Mouse (Mus musculus) forebrain, embryonic 16.5 days (tissue): ENCODE measurements around the gene Fam210b. TPM values are rescaled to one million over a fixed set of nuclear protein-coding genes. Genes with fewer than 3 reads are reported as not detected.

Experiments used
- ATAC-seq: fragments of 200-750 bp; cut with Nextera tagmentation; 2 replicates; pipeline ENCODE4 v1.8.0; 2017; ENCODE audit warnings: mild to moderate bottlenecking, moderate library complexity
- H3K27ac ChIP-seq: fragments of 300-500 bp; sonication (generic); 2 replicates; pipeline ENCODE4 v1.5.1; 2014; ENCODE audit warnings: low read length, control low read depth
- H3K27me3 ChIP-seq: fragments of 300-500 bp; sonication (generic); replicated peaks from 2 replicates; pipeline ENCODE4 v1.6.1; 2014; ENCODE audit warnings: low read length; ENCODE audit not compliant: control insufficient read depth, insufficient read depth
- H3K36me3 ChIP-seq: fragments of 300-500 bp; sonication (generic); 2 replicates; pipeline ENCODE4 v1.6.1; 2014; ENCODE audit not compliant: control insufficient read depth, insufficient read depth
- H3K4me1 ChIP-seq: fragments of 300-500 bp; sonication (generic); replicated peaks from 2 replicates; pipeline ENCODE4 v1.6.1; 2014; ENCODE audit warnings: low read length; ENCODE audit not compliant: control insufficient read depth, insufficient read depth
- H3K4me2 ChIP-seq: fragments of 300-500 bp; sonication (generic); 2 replicates; pipeline ENCODE4 v1.6.1; 2014; ENCODE audit warnings: mild to moderate bottlenecking, low read length, control low read depth
- H3K4me3 ChIP-seq: fragments of 300-500 bp; sonication (generic); replicated peaks from 2 replicates; pipeline ENCODE4 v1.5.1; 2014; ENCODE audit warnings: mild to moderate bottlenecking, low read length, control low read depth
- H3K9ac ChIP-seq: fragments of 300-500 bp; sonication (generic); replicated peaks from 2 replicates; pipeline ENCODE4 v1.6.1; 2014; ENCODE audit warnings: low read depth, low read length, control low read depth
- H3K9me3 ChIP-seq: fragments of 300-500 bp; sonication (generic); 2 replicates; pipeline ENCODE4 v1.6.1; 2016; ENCODE audit warnings: low read length; ENCODE audit not compliant: control insufficient read depth
- WGBS: fragments of 180-500 bp; shearing (Covaris S2); extraction: QIAGEN DNeasy Blood & Tissue Kit; methylation state at CpG from one replicate; pipeline ENCODE4 v1.1.7; 2014; 5-methylcytosine and 5-hydroxymethylcytosine counted together
- polyA plus RNA-seq: library from polyadenylated mRNA; unstranded; fragments of >200 nt; fragmentation: Nextera tagmentation; extraction: Ambion mirVana; gene quantifications from 2 replicates; pipeline ENCODE4 v1.2.1, GENCODE M21; 2015

The Fam210b gene
- polyA plus RNA-seq, 1 experiment from 2014 or later: 77.9 TPM

DNA sequence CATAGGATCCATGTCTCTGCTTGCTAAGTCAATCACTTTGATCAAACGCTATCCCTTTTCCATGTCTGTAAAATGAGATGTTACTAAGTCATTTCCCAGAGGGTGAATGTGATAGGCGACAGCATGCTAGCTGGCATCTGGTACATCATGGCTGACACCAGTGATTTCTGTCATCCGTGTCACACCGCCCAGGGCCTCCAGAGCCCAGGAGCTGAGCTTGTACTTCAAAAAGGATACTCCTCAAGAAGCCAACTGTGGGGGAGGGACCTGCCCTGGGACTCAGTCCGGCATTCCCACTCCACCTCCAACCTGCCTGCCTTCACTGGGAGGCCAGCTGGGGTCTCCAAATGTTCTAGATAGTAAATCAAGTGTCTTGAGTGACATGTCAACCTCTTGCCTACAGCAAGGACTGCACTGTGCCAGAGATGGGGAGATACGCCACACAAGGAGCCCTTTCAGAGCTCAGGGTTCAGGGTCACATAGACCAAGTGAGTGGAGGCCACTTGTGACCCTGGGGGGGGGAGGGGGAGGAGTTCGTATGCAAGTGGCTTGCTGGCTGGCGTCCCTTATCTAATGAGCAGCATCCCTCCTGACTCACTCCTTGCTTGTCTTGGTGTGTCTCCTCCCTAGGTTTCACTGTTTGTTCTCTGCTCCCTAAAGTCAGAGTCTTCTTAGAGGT lies 1.7 kb downstream of the Fam210b start:
- ATAC-seq: no peak
- WGBS: 60% methylated on average over 8 of the region's 8 CpGs
- Histone ChIP-seq H3K27me3 (no peaks in the 10 kb centered on the region), H3K9ac (peak overlapping the region; percentile 79; the same call in 1 of the 2 replicates), H3K4me3 (peak overlapping the region; percentile 76), H3K36me3 (no peaks in the 10 kb centered on the region), H3K27ac (no peak overlapping the region; the same call in 1 of the 2 replicates), H3K4me1 (peaks cover 44% of the 10 kb centered on the region), H3K9me3 (no peaks in the 10 kb centered on the region), H3K4me2 (peak overlapping the region; percentile 96)

DNA sequence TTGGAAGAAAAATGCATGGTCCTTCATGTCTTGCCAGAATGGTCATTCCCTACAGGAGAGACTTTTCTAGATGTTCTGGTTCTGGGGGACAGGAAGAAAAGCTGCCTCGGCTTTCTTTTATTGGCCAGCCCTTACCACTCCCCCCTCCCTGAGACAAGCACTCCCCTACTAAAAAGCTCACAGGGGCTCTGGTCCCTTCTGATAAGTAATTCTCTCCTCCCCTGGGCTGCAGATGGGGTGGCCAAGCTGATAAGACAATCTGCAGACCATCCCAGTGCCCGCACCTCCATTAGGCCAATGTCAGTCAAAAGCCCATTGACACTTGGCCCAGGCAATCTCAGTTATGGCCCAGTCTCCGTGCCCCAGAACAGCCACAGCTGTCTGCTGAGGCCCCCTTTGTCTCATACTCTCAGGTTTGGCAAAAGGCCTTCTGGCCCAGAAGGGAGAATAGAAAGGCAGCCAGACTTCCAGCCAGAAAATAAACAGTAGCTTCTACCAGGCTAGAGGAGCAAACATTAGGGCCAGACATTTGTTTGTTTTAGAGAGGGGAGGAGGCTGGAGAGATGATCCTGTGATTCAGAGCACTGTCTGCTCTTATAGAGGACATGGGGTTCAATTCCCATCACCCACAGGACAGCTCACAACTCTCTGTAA lies 3.1 kb downstream of the Fam210b start:
- Histone ChIP-seq H3K9me3 (no peaks in the 10 kb centered on the region), H3K4me3 (peak overlapping the region; percentile 15; the same call in 1 of the 2 replicates), H3K9ac (peak overlapping the region; percentile 33; the same call in 1 of the 2 replicates), H3K4me1 (peaks cover 58% of the 10 kb centered on the region), H3K4me2 (peak overlapping the region; percentile 96), H3K27me3 (no peaks in the 10 kb centered on the region), H3K27ac (peak overlapping the region; percentile 64), H3K36me3 (no peaks in the 10 kb centered on the region)
- 36% methylated on average over 3 of the region's 3 CpGs for WGBS
- no peak for ATAC-seq

DNA sequence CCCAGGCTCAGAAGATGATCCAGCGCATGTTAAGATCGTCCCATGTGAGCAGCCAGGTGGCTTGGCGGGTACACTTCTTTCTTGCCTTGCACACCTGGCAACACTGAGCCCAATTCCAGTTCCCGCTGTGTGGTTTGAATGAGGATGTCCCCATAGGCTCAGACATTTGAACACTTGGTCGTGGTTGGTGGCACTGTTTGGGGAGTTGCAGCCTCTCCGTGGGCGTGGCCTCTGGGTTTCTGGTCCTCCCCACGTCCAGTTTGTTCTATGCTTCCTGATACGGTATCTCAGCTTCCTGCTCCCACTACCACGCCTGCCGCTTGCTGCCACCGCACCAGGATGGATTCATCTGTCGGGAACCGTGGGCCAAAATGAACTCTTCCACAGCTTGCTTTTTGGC lies 4.4 kb downstream of the Fam210b start:
- no peak overlapping the region for H3K9ac ChIP-seq
- peaks cover 67% of the 10 kb centered on the region for H3K4me1 ChIP-seq
- no peaks in the 10 kb centered on the region for H3K9me3 ChIP-seq
- no peak for ATAC-seq
- no peak overlapping the region for H3K4me3 ChIP-seq
- 82% methylated on average over 14 of the region's 14 CpGs for WGBS
- no peak overlapping the region for H3K4me2 ChIP-seq
- no peaks in the 10 kb centered on the region for H3K27me3 ChIP-seq
- H3K36me3 ChIP-seq: no peaks in the 10 kb centered on the region
- H3K27ac ChIP-seq: no peak overlapping the region

DNA sequence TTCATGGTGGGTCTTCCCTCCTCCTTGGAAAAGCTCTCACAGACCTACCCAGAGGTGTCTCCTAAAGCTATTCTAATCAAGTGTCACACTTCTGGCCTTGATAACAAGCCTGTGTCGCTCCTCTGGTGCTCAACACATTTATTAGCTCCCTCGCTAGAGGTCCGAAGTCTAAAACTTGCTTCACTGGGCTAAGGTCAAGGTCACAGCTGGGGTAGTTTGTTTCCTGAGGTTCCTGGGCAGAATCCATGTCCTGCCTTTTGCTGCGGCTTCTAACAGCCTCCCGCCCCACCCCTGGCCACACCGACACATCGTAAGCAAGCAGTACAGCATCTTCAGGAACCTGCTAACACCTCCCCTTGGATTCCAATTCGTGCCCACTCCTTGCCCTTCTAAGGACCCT lies 5.4 kb downstream of the Fam210b start:
- Histone ChIP-seq H3K27ac (no peak overlapping the region), H3K9ac (no peak overlapping the region), H3K4me1 (peaks cover 73% of the 10 kb centered on the region), H3K27me3 (no peaks in the 10 kb centered on the region), H3K9me3 (no peaks in the 10 kb centered on the region), H3K4me3 (no peak overlapping the region), H3K4me2 (no peak overlapping the region), H3K36me3 (no peaks in the 10 kb centered on the region)
- 96% methylated on average over 8 of the region's 8 CpGs for WGBS
- no peak for ATAC-seq

DNA sequence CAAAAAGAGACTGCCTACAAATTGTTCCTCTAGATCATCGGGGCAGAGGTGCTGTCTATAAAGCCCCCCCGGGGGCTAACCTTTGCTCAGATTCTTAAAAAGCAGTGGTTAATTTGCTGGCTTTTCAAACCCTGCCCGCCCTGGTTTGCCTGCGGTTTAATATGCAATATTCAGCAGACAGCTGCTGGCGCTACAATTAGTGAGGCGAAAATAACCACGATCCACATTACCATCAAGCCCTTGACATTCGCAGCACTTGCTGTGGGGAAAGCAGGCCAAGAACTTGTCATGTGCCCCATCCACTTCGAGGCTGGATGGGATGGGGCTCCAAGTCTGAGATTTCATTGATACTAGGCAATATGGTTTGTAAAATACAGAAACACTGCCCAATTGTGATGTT lies 7.9 kb downstream of the Fam210b start:
- WGBS: 13% methylated on average over 9 of the region's 9 CpGs
- no peaks in the 10 kb centered on the region for H3K9me3 ChIP-seq
- 0 out of 2 replicates have a peak, but pooled peaks cover 4% of the 10 kb centered on the region for H3K36me3 ChIP-seq
- ATAC-seq: peak; percentile 73
- H3K27ac ChIP-seq: peak overlapping the region; percentile 89
- H3K9ac ChIP-seq: no peak overlapping the region
- H3K4me2 ChIP-seq: peak overlapping the region; percentile 2; the same call in 1 of the 2 replicates
- H3K4me1 ChIP-seq: peaks cover 57% of the 10 kb centered on the region
- no peaks in the 10 kb centered on the region for H3K27me3 ChIP-seq
- no peak overlapping the region for H3K4me3 ChIP-seq

DNA sequence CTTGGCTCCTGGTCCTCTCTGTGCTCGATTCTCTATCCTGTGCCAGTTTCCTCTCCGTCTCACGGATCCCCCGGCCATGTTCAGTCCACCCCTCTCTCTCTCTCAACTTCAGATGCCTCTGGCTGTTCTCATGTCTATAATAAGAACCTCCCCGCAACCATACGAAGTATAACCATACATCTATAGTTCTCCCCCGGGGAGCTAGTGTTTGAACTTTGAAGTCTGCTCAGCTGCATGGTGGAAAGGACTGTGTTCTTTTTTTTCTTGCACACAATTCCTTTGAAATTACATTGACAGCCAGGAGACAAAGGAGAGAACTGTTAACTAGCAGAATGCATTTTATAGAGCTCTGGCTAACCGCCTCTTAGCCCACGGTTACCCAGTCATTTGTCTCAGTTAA lies 9.4 kb downstream of the Fam210b start:
- H3K27ac ChIP-seq: peak overlapping the region; percentile 73
- 30% methylated on average over 9 of the region's 9 CpGs for WGBS
- peak; percentile 5; the same call in 1 of the 2 replicates for ATAC-seq

DNA sequence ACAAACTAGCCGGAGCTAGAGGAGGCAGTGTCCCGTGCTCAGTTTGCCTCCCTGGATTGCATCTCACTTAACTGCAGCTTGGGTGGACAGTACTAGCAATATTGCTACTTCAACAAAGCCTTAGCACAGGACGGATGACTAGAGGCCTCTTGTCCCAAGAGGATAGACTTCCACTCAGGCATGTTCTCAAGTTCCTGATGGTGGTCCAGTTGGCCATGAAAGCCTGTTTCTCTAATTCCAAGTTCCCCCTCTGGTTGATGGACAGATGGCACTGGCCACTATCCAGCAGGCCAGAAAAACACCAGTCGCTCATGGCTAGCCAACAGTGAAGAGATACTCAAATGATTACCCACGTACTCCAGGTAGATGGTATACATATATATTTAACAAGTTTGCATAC lies 10.5 kb downstream of the Fam210b start:
- Histone ChIP-seq H3K27ac (peak overlapping the region; percentile 73), H3K36me3 (0 out of 2 replicates have a peak, but pooled peaks cover 4% of the 10 kb centered on the region), H3K4me1 (peaks cover 38% of the 10 kb centered on the region), H3K4me3 (no peak overlapping the region), H3K4me2 (no peak overlapping the region), H3K9me3 (no peaks in the 10 kb centered on the region), H3K27me3 (no peaks in the 10 kb centered on the region), H3K9ac (no peak overlapping the region)
- ATAC-seq: 0 out of 2 replicates have a peak, but pooled peaks have one; percentile 11
- 49% methylated on average over 5 of the region's 5 CpGs for WGBS

More for the DNA sequence above, 9.4 kb downstream of the Fam210b start:
- no peak overlapping the region for H3K4me2 ChIP-seq
- no peak overlapping the region for H3K4me3 ChIP-seq
- no peaks in the 10 kb centered on the region for H3K27me3 ChIP-seq
- 0 out of 2 replicates have a peak, but pooled peaks cover 4% of the 10 kb centered on the region for H3K36me3 ChIP-seq
- no peak overlapping the region for H3K9ac ChIP-seq
- H3K4me1 ChIP-seq: peaks cover 42% of the 10 kb centered on the region
- H3K9me3 ChIP-seq: no peaks in the 10 kb centered on the region

DNA sequence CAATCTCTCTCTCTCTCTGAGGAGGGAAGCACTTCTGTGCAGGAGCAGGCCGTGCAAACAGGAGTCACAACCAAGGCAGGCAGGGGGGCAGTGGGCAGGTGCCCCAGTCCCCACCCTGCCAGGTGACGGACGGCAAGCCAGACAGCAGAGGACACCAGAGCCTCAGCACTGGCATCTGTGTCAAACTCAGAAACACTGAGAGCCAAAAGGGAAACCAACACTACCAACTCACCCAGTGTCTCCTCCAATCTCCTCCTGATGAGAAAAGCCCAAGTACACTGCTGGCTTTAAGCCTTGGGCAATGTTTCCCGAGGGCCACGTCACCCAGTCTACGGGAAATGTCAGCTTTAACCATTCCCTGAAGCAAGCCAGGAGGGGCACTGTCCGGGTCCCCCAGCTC lies 17.8 kb downstream of the Fam210b start:
- WGBS: 91% methylated on average over 7 of the region's 7 CpGs

DNA sequence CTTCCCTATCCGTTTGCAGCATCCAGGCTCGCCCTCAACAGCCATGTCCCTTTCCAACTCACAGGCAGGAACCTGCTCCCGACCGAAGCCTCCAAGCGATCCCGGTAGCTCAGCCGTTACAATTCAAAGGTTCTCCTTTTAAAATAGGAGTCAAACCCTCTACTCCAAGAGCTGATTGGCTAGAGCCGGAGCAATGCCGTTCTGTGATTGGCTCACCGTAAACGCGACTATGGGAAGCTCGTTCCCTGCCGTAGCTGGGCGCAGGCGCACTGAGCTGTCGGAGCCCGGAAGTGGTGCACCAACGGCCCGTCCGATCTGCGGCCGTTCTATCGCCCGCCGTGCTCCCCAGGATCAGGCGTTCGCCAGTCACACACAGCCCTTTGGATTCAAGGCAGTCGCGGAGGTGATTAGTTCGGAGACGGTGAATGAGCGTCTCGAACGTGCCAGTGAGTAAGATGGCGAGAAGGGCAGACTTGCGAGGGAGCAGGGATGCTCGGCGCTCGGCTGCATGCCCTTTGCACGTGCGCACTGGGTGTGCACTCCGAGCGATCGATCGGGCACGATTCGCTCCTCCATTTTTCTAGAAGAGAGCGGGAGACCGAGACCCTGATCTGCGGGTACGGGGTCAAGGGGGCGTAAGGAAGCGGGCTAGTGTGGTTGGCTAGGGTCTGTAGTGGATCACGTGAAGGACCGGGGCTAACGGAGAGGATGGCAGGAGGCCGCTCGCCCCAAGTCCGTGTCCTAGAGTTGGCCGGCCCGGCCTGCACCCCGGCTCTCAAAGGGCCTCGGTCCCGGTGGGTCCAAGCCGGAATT lies 25.3 kb downstream of the Fam210b start, which contains the start of the genes Aurka and Cstf1:
TSS of gene Aurka (minus strand) at position 125 of the 813 bp plus-strand sequence.
TSS of gene Cstf1 (plus strand) at position 271 of the 813 bp plus-strand sequence.
- peak; percentile 99 for ATAC-seq
- Histone ChIP-seq H3K9me3 (no peaks in the 10 kb centered on the region), H3K27ac (peak within 1 kb of the TSS; percentile 89), H3K4me1 (peaks cover 27% of the 10 kb centered on the region), H3K4me3 (peak within 1 kb of the TSS; percentile 99), H3K4me2 (peak within 1 kb of the TSS; percentile 93), H3K9ac (peak within 1 kb of the TSS; percentile 95), H3K36me3 (peaks cover 10% of the 10 kb centered on the region), H3K27me3 (no peaks in the 10 kb centered on the region)
- WGBS: under 1% methylated on average over 66 of the region's 66 CpGs

More for the DNA sequence above, 17.8 kb downstream of the Fam210b start:
- no peak overlapping the region for H3K4me2 ChIP-seq
- no peaks in the 10 kb centered on the region; the same call in none of the 2 replicates for H3K36me3 ChIP-seq
- ATAC-seq: no peak
- H3K9ac ChIP-seq: no peak overlapping the region
- H3K9me3 ChIP-seq: no peaks in the 10 kb centered on the region
- no peaks in the 10 kb centered on the region for H3K27me3 ChIP-seq
- H3K4me1 ChIP-seq: peaks cover 3% of the 10 kb centered on the region
- no peak overlapping the region for H3K4me3 ChIP-seq
- no peak overlapping the region for H3K27ac ChIP-seq
